Mouse (Mus musculus) liver, embryonic 18 days (tissue): Measurements from ENCODE around the gene Hist1h4f. TPM values are rescaled to one million over a fixed set of nuclear protein-coding genes. Genes with fewer than 3 reads are reported as not detected.

Experiments
- polyA plus RNA-seq: library from polyadenylated mRNA; depleted of rRNA; stranded (reverse); fragments of >200 nt; gene quantifications from 2 replicates; pipeline ENCODE4 v1.2.3, GENCODE M21; 2012; rRNA removed

Gene Hist1h4f
- polyA plus RNA-seq, 1 experiment = 7.7 TPM

Other genes with a start within 250 kb of the Hist1h4f start
- 5.1 and 5.9 TPM in 2 replicates for gene Zfp322a, start 182.4 kb downstream of the Hist1h4f start, polyA plus RNA-seq
- gene Abt1, start 127.8 kb downstream of the Hist1h4f start, polyA plus RNA-seq = 3.2 and 3.3 TPM in 2 replicates
- 0.42 and 0.58 TPM in 2 replicates for gene Btn1a1, start 85.7 kb downstream of the Hist1h4f start, polyA plus RNA-seq
- gene Btn2a2, start 62.8 kb downstream of the Hist1h4f start, polyA plus RNA-seq = not detected in 2 replicates
- gene Hist1h4h, start 20.6 kb downstream of the Hist1h4f start, polyA plus RNA-seq = 8.9 and 10.2 TPM in 2 replicates
- gene Hist1h2af, start 17.7 kb downstream of the Hist1h4f start, polyA plus RNA-seq = 137 and 207 TPM in 2 replicates
- 13.8 and 25.0 TPM in 2 replicates for gene Hist1h3g, start 16.2 kb downstream of the Hist1h4f start, polyA plus RNA-seq
- gene Hist1h2bh, start 8.3 kb downstream of the Hist1h4f start, polyA plus RNA-seq = 2.9 and 3.2 TPM in 2 replicates
- 1.5 and 2.1 TPM in 2 replicates for gene Hist1h3f, start 7.6 kb downstream of the Hist1h4f start, polyA plus RNA-seq
- 0.32 and 0.52 TPM in 2 replicates for gene Hist1h1d, start 1.6 kb upstream of the Hist1h4f start, polyA plus RNA-seq
- 9.6 and 10.2 TPM in 2 replicates for gene Hist1h3e, start 10.7 kb upstream of the Hist1h4f start, polyA plus RNA-seq
- gene Hist1h2ae, start 19.6 kb upstream of the Hist1h4f start, polyA plus RNA-seq = 5.8 and 7.7 TPM in 2 replicates
- gene Hist1h2bg, start 19.7 kb upstream of the Hist1h4f start, polyA plus RNA-seq = 17.2 and 22.8 TPM in 2 replicates
- gene Hist1h2bf, start 22.5 kb upstream of the Hist1h4f start, polyA plus RNA-seq = 6.0 and 6.2 TPM in 2 replicates
- gene Hist1h2ad, start 22.7 kb upstream of the Hist1h4f start, polyA plus RNA-seq = 3.7 and 4.7 TPM in 2 replicates
- 8.9 and 13.3 TPM in 2 replicates for gene Hist1h3d, start 24.1 kb upstream of the Hist1h4f start, polyA plus RNA-seq
- 3.9 and 4.3 TPM in 2 replicates for gene Hist1h4d, start 29.9 kb upstream of the Hist1h4f start, polyA plus RNA-seq
- 1.4 and 2.2 TPM in 2 replicates for gene Hist1h2be, start 69.5 kb upstream of the Hist1h4f start, polyA plus RNA-seq
- gene Hist1h1e, start 70.9 kb upstream of the Hist1h4f start, polyA plus RNA-seq = 3.3 and 4.1 TPM in 2 replicates
- gene Hist1h2ac, start 132.3 kb upstream of the Hist1h4f start, polyA plus RNA-seq = 0.76 and 1.2 TPM in 2 replicates
- gene Hist1h2bc, start 132.6 kb upstream of the Hist1h4f start, polyA plus RNA-seq = 165 and 208 TPM in 2 replicates
- gene Hist1h1t, start 144.2 kb upstream of the Hist1h4f start, polyA plus RNA-seq = not detected in 2 replicates
- 2.3 and 3.2 TPM in 2 replicates for gene Hist1h4c, start 146.8 kb upstream of the Hist1h4f start, polyA plus RNA-seq
- 10.0 and 10.7 TPM in 2 replicates for gene Hfe, start 159.2 kb upstream of the Hist1h4f start, polyA plus RNA-seq
- 40.4 and 60.9 TPM in 2 replicates for gene Hist1h1c, start 187.2 kb upstream of the Hist1h4f start, polyA plus RNA-seq
- gene Hist1h3c, start 194.0 kb upstream of the Hist1h4f start, polyA plus RNA-seq = 16.3 and 21.4 TPM in 2 replicates
- gene Hist1h2bb, start 195.1 kb upstream of the Hist1h4f start, polyA plus RNA-seq = 5.1 and 8.2 TPM in 2 replicates
- 13.7 and 14.6 TPM in 2 replicates for gene Hist1h2ab, start 199.5 kb upstream of the Hist1h4f start, polyA plus RNA-seq
- gene Hist1h3b, start 200.6 kb upstream of the Hist1h4f start, polyA plus RNA-seq = 14.5 and 19.5 TPM in 2 replicates
- gene Hist1h4b, start 205.4 kb upstream of the Hist1h4f start, polyA plus RNA-seq = 7.3 and 11.1 TPM in 2 replicates
- 2.8 and 3.4 TPM in 2 replicates for gene Hist1h4a, start 209.6 kb upstream of the Hist1h4f start, polyA plus RNA-seq
- 11.4 and 14.3 TPM in 2 replicates for gene Hist1h3a, start 210.7 kb upstream of the Hist1h4f start, polyA plus RNA-seq
- 3.2 and 4.1 TPM in 2 replicates for gene Hist1h1a, start 212.0 kb upstream of the Hist1h4f start, polyA plus RNA-seq
- gene Trim38, start 218.3 kb upstream of the Hist1h4f start, polyA plus RNA-seq = not detected in 2 replicates